Mouse (Mus musculus) layer of hippocampus, adult 18-20 months (tissue): Measurements from ENCODE around the gene Ccdc40. TPM values are rescaled to one million over a fixed set of nuclear protein-coding genes. Genes with fewer than 3 reads are reported as not detected.

ENCODE experiments used
- DNase-seq, 2 experiments: peaks; one replicate each; pipeline ENCODE4 v3.0.0; 2022; ENCODE audit warnings: low spot score in 2 of 2
- long read RNA-seq: library from polyadenylated mRNA; stranded (forward); transcript quantifications from one replicate; pipeline ENCODE4 v2.0.0, GENCODE M21; 2021
- total RNA-seq, 2 experiments: library from RNA; stranded (reverse); gene quantifications; 2 replicates each; pipeline ENCODE4 v1.2.3; 2021

Gene Ccdc40
- 1 to 10 TPM; 2.3 to 2.7 TPM for total RNA-seq
- long read RNA-seq, partial matches to known transcripts, result 1 of 4 reads
- long read RNA-seq, other reads (novel, unspliced or antisense), result 3 of 4 reads

DNA sequence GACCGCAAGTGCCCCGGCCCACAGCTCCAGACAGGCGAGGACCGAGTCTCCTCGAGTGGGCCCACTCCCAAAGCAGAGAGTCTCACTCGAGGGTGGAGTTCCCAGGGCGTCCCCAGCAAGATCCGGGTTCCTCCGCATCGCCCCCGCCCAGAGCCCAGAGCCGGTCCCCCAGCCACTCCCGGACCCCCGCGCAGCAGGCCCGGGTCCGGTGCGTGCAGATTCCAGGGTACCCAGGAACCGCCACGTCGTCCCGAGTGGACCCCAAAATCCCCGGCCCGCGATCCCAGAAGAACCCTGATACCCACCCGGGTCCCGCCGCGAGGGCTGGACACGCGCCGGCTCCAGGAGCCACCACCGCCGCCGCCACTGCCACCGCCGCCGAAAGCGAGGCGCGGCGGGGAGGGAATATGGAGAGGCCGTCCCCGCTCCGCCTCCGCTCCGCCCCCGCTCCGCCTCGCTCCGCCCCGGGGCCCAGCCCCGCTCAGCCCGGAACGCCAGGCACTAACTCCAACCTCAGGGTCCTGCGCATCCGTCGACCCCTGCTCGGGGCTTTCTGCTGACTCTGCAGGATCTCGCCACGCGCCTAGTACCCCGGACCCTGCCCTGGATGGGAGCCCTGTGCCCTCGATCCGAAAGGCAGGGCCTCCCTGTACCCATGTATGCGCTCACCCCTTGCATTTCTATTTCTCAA lies at the start of gene Ccdc40, which contains the start of gene Tbc1d16:
TSS of gene Ccdc40 (plus strand) at position 482 of the 691 bp plus-strand sequence.
TSS of gene Tbc1d16 (minus strand) at position 409 of the 691 bp plus-strand sequence.
- peak in 1 of 2 experiments; percentile 54 for DNase-seq

DNA sequence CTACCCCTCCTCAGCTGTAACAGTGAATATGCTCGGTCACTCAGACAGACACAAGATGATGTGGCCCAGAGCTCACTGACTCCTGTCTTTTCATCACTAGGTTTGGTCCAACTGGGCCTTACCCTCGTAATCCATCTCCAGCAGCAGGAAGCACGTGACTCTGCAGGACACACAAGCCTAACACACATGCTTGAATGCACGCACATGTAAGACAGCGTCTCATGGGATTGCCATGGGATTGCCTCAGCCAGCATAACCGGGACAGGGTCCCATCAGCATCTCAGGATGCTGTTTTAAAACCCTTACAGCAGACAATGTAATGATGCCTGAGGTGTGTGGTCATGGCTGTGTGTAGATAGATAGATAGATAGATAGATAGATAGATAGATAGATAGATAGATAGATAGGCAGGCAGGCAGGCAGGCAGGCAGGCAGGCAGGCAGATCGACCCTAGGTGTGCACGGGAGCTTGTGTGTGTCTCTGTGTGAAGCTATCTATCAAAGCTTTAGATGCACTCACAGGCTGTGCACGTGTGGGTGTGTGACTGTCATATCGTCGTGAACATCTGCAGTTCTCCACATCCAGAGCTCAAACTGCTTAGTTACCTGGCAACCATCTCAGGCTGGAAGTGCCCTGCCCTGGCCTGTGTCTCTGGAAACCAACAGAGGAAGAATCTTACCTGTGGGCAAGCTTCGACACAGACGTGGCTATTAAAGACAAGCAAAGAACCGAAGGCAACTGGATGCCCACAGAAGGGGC lies 47.4 kb upstream of the Ccdc40 start:
- DNase-seq, result no peak

DNA sequence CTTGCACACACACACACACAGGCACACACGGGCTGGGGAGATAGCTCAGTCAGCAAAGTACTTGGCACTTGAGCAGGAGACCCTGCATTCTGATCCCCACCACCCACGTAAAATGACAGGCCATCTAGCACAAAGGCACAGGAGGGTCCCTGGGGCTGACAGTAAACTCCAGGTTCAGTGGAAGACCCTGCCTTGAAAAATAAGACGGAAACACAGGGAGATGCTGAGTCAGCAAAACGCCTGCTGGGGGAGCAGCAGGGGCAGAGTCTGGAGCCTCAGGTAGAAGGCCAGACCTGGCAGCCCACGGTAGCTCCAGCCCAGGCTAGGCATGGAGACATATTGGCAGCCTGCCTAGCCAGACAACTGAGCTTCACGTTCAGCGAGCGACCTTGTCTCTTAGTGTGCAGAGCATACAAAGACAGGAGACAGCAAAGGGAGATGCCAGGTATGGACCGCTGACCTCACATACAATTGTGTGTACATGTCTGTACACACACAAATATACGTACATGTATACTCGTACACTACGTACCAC lies 46.4 kb upstream of the Ccdc40 start:
- no peak for DNase-seq

DNA sequence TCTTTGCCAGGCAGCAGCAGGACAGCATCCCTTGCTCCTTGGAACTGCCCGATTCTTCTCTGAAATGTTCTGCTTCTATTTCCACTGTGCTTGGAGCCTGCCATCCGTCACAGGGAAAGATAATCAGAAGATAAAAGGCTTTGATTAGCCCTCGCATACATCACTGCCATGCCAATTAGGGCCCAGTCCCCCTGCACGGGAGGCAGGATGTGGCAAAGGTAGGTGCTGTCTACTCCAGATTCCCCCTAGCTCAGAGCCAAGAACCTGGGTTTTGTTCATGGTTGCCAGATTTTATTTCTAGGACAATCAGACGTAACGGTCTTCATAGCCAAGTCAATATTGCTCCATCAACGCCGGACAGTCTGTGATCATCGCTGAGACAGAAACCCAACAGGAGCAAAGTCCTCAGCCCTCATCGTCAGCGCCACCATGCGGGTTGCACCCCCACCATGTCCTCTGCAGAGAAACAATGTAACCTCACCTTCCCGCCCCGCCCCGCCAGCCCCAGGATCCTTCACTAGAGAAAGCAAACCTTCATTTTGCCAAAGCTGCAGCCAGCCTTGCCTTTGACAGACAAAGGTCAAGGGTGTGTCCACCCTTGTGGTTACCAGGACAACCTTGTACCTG lies 44.6 kb upstream of the Ccdc40 start:
- DNase-seq, result no peak

DNA sequence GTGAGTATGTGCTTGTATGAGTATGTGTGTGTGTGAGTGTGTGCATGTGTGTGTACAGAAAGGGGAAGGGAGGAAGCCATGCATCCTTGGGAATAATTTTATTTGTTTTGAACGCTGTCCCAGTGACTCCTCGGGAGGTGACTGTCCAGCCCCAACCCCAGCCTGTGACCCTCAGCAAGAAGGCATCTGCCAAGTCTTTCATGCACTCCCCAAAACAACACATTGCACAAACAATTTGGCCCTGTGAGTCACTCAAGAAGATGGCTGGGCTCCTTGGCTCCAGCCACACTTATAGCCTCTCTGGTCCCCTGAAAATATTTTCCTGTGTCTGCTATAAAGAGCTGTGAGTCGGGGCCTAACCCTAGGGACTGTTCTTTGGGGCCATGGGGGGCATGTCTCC lies 42.0 kb upstream of the Ccdc40 start:
- DNase-seq, result no peak

DNA sequence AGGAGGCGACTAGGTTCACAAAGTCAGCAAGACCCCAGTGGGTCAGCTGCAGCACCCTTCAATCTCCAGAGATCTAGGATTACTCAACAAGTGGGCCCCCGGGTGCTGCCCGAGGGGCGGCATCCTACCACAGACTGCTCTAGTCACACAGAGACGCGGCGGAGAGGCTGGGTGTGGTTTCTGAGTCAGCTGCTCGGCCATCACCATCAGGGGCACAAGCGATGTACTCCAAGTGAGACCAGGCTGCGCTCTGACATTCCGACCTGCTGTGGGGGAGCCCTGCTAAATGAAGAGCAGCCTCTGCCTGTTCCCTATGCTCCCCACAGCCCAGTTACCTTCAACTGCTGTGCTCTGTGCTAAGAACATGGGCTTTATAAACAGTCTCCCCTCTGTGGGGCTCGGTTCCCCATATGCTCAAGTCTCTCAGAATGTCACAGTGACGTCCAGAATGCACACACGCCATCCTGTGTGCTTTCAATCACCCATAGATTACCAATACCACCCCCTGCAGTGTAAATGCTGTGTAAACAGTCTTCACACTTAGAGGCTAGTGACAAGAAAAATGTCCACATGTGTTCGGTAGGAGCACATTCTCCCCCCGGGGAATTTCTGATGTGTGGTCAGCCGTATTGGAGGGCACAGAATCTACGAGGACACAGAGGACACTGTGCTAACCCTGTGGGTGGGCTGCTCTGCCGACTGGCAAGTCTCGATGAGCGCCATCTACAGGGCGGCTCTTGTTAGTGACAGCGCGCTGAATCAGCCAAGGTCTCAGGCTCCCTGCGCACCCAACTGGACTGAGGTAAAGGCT lies 41.2 kb upstream of the Ccdc40 start:
- peak; percentile 45 to 72 for DNase-seq

DNA sequence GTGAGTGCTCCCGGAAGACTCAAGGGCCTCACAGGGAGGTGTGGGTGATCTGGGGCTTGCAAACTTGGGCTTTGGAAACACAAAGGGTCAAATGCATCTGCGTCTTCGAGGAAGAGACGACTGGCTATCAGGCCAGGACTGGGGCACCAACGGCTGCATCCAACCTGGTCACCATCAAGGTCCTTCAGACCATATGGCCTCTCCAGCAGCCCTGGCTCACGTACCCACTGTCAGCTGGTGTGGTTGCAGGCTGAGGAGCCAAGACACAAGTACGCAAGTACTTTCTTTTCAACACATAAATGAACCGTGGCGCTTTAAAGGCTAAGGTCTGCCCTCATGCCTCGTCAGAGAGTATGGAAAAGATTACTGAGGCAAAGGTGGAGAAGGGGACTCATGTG lies 40.6 kb upstream of the Ccdc40 start:
- DNase-seq, result no peak

DNA sequence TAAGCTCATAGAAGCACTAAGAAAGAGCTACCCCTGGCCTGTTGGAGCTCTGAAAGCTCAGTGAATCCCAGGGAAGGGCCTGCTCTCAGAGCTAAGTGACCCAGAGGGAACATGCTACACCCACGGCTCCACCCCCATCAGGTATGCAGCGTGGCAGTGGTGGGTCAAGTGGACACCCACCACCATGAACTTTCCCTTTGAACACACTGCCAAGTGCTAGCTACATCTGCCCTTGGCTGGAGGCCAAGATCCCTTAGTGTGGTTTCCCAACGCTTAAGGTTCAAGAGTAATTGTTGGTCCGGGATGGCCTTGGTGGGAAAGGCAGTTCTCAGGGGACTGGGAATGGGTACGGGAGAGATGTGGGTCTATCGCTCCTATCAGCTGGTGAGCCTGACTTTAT lies 40.0 kb upstream of the Ccdc40 start:
- no peak for DNase-seq

DNA sequence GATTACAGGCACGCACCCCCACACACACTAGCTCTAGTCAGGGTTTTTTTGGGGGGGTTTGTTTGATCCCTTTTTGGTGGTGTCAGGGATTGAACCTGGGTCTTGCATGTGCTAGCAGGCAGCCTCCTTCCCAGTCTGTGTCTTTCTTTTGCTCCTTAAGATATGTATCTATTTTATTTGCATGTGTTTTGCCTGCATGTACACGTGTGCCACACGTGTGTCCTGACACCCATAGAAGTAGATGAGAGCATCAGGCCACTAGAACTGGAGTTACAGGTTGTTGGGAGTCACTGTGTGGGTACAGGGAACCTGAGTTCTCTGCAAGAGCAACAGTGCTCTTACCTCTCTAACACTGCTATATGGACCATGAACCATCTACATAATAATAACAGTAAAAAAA lies 39.1 kb upstream of the Ccdc40 start:
- DNase-seq, result no peak

DNA sequence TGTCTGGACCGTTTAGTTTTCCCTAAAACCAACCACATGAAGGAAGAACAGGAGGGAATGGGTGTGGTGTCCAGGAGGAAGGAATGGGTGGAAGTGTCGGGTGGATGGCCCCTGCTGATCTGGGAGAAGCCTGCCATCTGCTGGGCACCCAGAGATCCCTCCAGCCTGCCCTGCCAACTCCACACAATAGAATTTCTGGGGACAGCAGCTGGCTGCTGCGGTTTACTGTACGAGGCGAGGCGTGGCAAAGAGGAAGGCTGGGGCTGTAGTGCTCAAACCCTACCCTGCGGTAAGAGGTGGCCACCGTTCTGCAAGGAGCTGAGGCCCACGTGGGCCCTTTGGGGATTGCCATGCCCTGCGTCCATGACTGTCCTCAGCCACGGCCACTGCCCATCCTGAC lies 37.9 kb upstream of the Ccdc40 start:
- DNase-seq, result peak in 1 of 2 experiments; percentile 69

DNA sequence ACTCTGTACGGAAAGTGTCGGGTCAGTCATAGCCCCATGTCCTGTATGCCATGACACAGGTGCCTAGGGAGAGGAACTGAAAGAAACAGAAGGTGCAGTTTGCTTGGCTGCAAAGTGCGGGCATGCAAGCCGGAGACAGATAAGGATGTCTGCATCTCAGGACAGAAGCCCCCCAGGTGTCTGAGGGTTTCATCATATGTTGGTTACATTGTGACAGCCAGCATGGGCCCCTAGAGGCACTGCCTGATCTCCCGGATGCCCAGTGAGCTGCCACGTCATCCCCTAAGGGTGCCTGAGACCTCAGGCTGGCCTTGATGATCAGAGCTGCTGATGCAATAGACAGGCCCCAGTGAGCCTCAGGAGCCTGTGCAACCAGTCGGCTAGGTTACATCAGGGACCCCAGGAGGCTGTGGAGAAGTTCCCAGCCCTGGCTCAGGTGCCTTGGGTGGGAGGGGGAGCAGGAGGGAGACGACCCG lies 36.7 kb upstream of the Ccdc40 start:
- no peak for DNase-seq

DNA sequence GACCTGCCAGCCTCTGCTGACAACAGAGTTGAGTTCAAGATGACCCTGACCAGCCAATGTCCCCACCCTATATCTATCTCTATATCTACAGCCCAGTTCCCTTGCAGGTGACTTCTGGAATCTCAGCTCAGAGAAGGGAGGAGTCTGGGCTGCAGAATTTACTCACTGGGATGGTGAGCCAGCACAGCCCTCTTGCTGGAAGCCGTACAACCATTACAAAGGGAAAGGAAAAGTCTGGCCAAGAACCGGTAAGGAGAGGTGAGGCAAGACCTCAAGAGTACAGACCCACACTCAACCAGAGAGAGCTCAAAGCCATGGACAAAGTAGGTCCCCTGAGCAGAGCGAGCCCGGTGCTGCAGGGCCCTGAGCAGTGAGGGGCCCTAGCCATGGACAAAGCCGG lies 36.2 kb upstream of the Ccdc40 start:
- no peak for DNase-seq

DNA sequence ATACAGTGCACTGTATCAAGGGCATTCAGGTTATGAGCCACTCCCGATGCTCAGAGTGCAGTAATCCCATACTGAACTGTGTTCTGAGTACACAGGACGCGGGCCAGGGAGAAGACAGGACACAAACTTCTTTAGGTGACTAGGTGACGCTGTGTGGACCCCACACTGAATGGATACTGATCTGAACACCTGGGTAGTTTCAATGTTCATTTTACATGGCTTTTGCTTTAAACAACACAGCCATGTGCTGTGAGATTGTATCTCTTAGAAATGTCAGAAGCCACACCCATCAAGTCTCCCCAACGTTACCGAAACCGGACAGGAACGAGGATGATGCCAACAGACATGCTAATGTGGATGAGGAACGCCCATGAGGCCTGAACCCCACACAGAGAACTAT lies 35.8 kb upstream of the Ccdc40 start:
- DNase-seq, result no peak

DNA sequence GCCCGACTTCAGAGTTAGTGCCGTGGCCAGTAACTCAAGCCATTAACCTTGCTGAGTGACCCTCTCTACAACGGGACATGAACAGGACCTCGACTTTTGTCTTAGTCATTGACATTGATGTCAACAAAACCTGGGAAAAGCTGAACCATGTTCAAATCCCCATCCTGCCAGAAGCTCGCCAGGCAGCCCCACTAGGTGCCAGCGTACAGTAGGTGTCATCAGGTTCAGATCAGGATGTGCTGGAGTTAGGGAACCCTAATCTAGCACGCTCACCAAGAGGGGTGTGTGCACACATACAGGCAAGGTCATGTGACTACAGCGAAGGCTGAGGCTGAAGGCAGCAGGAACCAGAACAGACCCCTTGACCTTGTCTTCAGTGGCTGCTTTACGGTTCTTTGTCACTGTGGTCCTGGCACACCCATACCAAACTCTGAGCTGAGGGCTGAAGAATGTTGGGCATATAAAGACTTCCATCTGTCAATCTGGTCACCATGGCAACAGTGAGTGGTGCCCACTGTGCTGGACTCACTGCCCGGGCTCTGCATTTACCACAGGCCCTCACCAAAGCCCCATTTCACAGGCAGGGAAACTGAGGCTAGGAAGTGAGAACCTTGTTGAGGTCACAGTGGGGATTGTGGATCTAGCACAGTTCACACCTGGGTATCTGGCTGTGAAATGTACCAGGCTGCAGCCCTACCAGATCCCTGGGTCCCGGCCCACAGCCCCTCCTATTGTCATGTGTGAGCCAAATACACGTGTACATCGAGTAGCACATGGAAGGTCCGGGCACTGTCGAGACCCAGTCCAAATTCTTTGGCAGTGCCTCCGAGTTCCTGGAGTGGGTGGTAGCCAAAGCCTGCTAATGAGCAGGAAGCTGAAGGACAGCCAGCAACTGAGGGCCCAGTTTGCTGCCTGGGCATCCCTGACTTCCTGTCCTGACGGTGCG lies 30.5 kb upstream of the Ccdc40 start:
- DNase-seq, result no peak

DNA sequence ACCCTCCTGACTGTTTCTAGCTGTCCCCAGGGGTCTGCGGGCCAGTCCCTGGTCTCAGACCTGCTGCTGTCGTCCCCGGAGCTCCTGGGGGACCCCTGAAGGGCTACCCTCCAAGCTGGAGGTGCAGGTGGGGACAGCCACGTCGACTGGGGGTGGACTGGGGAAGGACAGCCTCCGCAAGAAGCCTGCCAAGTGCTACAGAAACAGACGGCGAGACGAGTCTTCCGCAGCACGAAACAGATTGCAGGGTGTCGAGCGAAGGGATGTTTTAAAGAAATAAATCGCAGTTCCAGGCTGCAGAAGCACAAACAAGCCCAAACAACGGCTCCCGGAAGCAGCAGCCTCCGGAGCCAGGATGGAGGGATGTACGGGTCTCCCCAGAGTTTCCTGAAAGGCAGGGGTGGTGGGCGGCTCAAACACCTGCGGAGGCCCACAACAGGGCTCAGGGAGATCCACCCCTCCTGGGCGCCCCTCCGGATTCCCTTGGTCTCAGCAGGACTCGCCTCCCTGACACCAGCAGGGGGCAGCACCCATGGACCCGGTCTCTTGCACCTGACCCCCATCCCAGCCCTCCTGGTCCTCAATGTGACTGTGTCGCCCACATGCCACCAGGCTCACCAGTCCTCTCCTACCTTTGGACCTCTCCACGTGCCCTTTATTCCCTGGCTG lies 29.7 kb upstream of the Ccdc40 start:
- peak; percentile 68 to 77 for DNase-seq

DNA sequence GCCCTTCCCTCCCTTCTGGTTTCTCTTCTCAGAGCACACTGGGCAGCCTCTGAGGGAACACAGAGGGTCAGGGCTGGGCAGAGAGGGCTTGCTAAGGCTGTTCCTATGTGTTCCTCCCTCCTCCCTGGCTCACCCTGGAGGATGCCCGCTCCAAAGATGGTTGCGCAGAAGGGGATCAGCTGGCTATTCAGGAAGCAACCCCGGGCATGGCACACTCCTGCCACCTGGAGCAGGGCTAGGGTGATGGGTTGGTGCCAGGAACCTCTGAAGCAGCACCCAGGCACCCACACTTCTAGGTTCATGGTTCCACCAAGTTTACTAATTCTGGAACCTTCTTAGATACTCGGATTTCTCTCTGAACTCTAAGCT lies 29.2 kb upstream of the Ccdc40 start:
- DNase-seq, result no peak

DNA sequence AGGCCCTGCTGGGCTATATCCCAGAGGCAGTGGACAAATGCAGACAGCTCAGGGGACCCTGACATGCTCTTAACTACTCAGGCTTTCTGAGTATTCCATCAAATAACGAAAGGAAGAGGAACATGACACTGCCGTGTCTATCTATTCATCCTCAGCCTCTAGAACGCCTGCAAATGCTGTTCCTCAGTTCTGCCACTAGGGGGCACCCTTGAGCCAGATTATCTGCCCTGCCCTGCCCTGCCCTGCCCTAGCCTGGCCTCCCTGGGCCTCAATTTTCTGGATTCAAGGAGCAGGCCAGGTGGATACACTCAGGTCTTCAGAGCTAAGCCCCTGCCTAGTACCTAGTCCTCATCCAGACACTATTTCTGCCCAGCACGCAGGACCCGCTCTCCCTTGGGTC lies 24.9 kb upstream of the Ccdc40 start:
- no peak for DNase-seq

DNA sequence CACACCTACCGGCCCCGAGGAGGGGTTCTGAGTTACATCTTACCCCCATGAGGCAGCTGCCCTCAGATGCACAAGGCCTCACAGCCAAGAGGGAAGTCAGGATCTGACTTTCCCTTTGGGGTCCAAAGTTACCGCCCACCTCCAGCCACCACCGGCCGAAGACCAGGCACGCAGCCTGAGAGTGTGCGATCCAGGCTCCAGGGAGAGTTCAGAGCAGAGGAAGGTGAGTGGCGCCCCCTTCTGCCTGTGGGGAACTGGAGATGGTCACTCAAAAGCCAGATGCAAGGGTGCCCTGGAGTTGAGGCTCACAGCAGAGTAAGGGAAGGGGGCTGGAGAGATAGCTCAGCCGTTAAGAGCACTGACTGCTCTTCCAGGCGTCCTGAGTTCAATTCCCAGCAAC lies 22.6 kb upstream of the Ccdc40 start:
- DNase-seq, result no peak

DNA sequence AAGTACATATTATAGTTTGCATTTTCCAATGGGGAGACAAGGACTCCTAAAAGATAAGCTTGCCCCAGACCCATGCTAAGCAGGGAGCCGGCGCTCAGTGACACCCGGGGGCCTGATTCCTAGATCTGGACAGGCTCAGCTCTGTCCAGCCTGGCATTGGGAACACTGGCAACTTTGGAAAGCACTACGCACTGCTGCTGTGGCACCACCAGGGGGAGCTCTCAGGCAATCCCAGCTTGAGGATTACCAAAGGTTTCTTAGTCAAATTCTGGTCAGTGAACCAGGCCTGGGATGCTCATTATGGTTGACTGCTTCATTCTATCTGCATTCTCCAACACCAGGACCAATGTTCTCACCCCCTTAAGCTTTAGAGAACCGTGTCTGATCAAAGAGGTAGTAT lies 21.8 kb upstream of the Ccdc40 start:
- DNase-seq, result peak in 1 of 2 experiments; percentile 62
